Mouse (Mus musculus): Measurements from ENCODE around the gene Tmcc3. TPM values are rescaled to one million over a fixed set of nuclear protein-coding genes. Genes with fewer than 3 reads are reported as not detected.

Gene Tmcc3
- polyA plus RNA-seq, 1 experiment from 2014 or later: 7.8 TPM

DNA sequence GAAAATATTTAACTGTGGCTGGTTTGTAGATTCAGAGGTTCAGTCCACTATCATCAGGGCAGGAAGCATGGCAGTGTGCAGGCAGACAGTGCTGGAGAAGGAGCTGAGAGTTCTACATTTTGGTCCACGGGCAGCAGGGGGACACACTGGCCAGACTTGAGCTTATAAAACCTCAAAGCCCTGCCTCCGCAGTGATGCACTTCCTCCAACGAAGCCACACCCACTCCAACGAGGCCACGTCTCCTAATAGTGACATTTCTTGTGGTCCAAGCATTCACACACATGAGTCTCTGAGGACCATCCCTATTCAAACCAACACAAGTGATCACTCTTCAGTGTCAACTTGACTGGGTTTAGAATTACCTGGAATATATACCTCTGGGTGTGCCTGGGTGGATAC is 327.5 kb downstream of the Tmcc3 start:
- Histone ChIP-seq H3K4me1 (no peaks in the 10 kb centered on the region), H3K4me3 (replicated peaks) (no peak overlapping the region), H3K36me3 (no peaks in the 10 kb centered on the region), H3K27ac (no peak overlapping the region), H3K27me3 (no peaks in the 10 kb centered on the region), H3K4me2 (no peak overlapping the region), H3K9ac (no peak overlapping the region), H3K9me3 (replicated peaks) (no peaks in the 10 kb centered on the region)
- WGBS: 71% methylated on average over 5 of the region's 5 CpGs
- no peak for ATAC-seq (replicated peaks; ENCODE audit: low FRiP score)

DNA sequence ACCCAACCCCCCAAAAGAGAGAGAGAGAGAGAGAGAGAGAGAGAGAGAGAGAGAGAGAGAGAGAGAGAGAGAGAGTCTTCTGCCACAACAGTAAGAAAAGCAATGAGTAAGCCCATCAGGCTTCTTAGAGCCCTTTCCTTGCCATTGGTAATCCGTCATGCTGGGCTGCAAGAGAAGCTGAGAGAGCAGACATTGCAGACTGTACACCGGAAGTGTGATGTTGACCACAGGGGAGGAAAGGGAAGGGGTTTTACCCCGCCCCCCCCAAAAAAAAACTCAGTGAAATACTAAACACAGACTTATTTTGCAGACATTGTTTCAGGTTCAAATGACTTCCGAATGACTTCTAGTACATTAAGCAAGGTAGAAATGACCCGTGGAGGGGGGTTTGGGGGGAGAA is 328.3 kb downstream of the Tmcc3 start:
- no peak for ATAC-seq (replicated peaks; ENCODE audit: low FRiP score)
- WGBS: 83% methylated on average over 5 of the region's 5 CpGs
- Histone ChIP-seq H3K4me1 (no peaks in the 10 kb centered on the region), H3K4me3 (replicated peaks) (no peak overlapping the region), H3K27me3 (no peaks in the 10 kb centered on the region), H3K4me2 (no peak overlapping the region), H3K9me3 (replicated peaks) (no peaks in the 10 kb centered on the region), H3K36me3 (no peaks in the 10 kb centered on the region), H3K27ac (no peak overlapping the region), H3K9ac (no peak overlapping the region)

Small RNA genes within 50 kb of the gene (microRNA-seq; reads per million reads assigned to microRNA genes)
- not detected for gene Mir7211

Other genes with a start within 250 kb of the Tmcc3 start
- 8.5 and 9.7 TPM in 2 replicates for gene Nr2c1, start 163.9 kb upstream of the Tmcc3 start, polyA plus RNA-seq (2015; fragmentation: Nextera tagmentation; extraction: Ambion mirVana)
- gene Ndufa12, start 113.2 kb upstream of the Tmcc3 start, polyA plus RNA-seq (2015; fragmentation: Nextera tagmentation; extraction: Ambion mirVana): 421 and 423 TPM in 2 replicates
- not detected in 2 replicates for gene Gm4792, start 13.2 kb upstream of the Tmcc3 start, polyA plus RNA-seq (2015; fragmentation: Nextera tagmentation; extraction: Ambion mirVana)

All from kidney, embryonic 15.5 days (tissue).